Mouse (Mus musculus) small intestine, adult 2 months (tissue): Measurements from ENCODE around the gene Fbxl14. TPM values are rescaled to one million over a fixed set of nuclear protein-coding genes. Genes with fewer than 3 reads are reported as not detected.

Experiments used
- H3K27ac ChIP-seq: fragments of 200-500 bp; 2 replicates; pipeline ENCODE4 v1.5.1; 2012; ENCODE audit warnings: low read depth, low read length, control low read depth, inconsistent platforms; ENCODE audit not compliant: insufficient read depth
- H3K27me3 ChIP-seq: fragments of 200-500 bp; 2 replicates; pipeline ENCODE4 v1.6.1; 2012; ENCODE audit warnings: mild to moderate bottlenecking, moderate library complexity, low read length, inconsistent platforms; ENCODE audit not compliant: control insufficient read depth, insufficient read depth
- H3K36me3 ChIP-seq: fragments of 200-500 bp; 2 replicates; pipeline ENCODE4 v1.6.1; 2012; ENCODE audit warnings: mild to moderate bottlenecking, low read length, control low read depth, inconsistent platforms; ENCODE audit not compliant: control insufficient read depth, insufficient read depth
- H3K4me1 ChIP-seq: fragments of 200-500 bp; 2 replicates; pipeline ENCODE4 v1.6.1; 2012; ENCODE audit warnings: low read length, inconsistent platforms, mixed read lengths; ENCODE audit not compliant: control insufficient read depth, insufficient read depth, insufficient read length
- H3K4me3 ChIP-seq: fragments of 200-500 bp; 2 replicates; pipeline ENCODE4 v1.5.1; 2012; ENCODE audit warnings: low read depth, mild to moderate bottlenecking, control low read depth, inconsistent platforms, low read length, moderate library complexity
- CTCF ChIP-seq: fragments of 200-500 bp; IDR thresholded peaks from 2 replicates; pipeline ENCODE4 v1.5.1; 2012; ENCODE audit warnings: low read depth, mild to moderate bottlenecking, control low read depth, inconsistent platforms, low read length, moderate library complexity, mixed read lengths; ENCODE audit not compliant: insufficient replicate concordance, insufficient read length; ENCODE audit errors: extremely low read depth
- POLR2A ChIP-seq: fragments of 200-500 bp; IDR thresholded peaks from 2 replicates; pipeline ENCODE4 v1.6.1; 2012; ENCODE audit warnings: low read depth, mild to moderate bottlenecking, control low read depth, inconsistent platforms, low read length, moderate library complexity
- WGBS: fragments of 180-500 bp; shearing (Covaris S2); methylation state at CpG from one replicate; pipeline ENCODE4 v1.1.7; 2018; 5-methylcytosine and 5-hydroxymethylcytosine counted together
- polyA plus RNA-seq: library from polyadenylated mRNA; depleted of rRNA; stranded (reverse); fragments of >200 nt; gene quantifications from 2 replicates; pipeline ENCODE4 v1.2.3, GENCODE M21; 2012

Fbxl14 gene
- polyA plus RNA-seq, 1 experiment: 79.6 TPM

- Histone ChIP-seq H3K4me3 (no peak overlapping the region), H3K27ac (no peak overlapping the region), H3K27me3 (no peaks in the 10 kb centered on the region), H3K4me1 (peaks cover 10% of the 10 kb centered on the region; the same call in 1 of the 2 replicates), H3K36me3 (no peaks in the 10 kb centered on the region)
- WGBS: 78% methylated on average over 3 of the region's 3 CpGs
- TF ChIP-seq POLR2A (no peak), CTCF (no peak)
Measured at GRCm38 (mm10) chr6:119470777-119471176, 8.7 kb upstream of the Fbxl14 start.

- peak; percentile 89; the same call in 1 of the 2 replicates for TF ChIP-seq CTCF
- no peak for TF ChIP-seq POLR2A
- WGBS: 22% methylated on average over 5 of the region's 5 CpGs
Measured at GRCm38 (mm10) chr6:119472135-119472534, 7.3 kb upstream of the Fbxl14 start.

GRCm38 (mm10) chr6:119472705-119473104 lies 6.8 kb upstream of the Fbxl14 start:
- 74% methylated on average over 3 of the region's 3 CpGs for WGBS
- Histone ChIP-seq H3K4me3 (no peak overlapping the region), H3K4me1 (peaks cover 6% of the 10 kb centered on the region; the same call in 1 of the 2 replicates)

More at GRCm38 (mm10) chr6:119472135-119472534, 7.3 kb upstream of the Fbxl14 start:
- no peaks in the 10 kb centered on the region for H3K27me3 ChIP-seq
- H3K36me3 ChIP-seq: no peaks in the 10 kb centered on the region
- H3K4me3 ChIP-seq: no peak overlapping the region
- H3K27ac ChIP-seq: no peak overlapping the region
- peaks cover 9% of the 10 kb centered on the region; the same call in 1 of the 2 replicates for H3K4me1 ChIP-seq

GRCm38 (mm10) chr6:119473446-119473845 lies 6.0 kb upstream of the Fbxl14 start:
- Histone ChIP-seq H3K4me3 (no peak overlapping the region), H3K36me3 (no peaks in the 10 kb centered on the region), H3K27ac (peak overlapping the region; percentile 3; the same call in 1 of the 2 replicates), H3K27me3 (no peaks in the 10 kb centered on the region), H3K4me1 (peaks cover 10% of the 10 kb centered on the region; the same call in 1 of the 2 replicates)
- TF ChIP-seq CTCF (no peak), POLR2A (no peak)
- WGBS: 65% methylated on average over 7 of the region's 7 CpGs

More at GRCm38 (mm10) chr6:119472705-119473104, 6.8 kb upstream of the Fbxl14 start:
- Histone ChIP-seq H3K27ac (no peak overlapping the region), H3K36me3 (no peaks in the 10 kb centered on the region), H3K27me3 (no peaks in the 10 kb centered on the region)
- TF ChIP-seq CTCF (no peak), POLR2A (no peak)

GRCm38 (mm10) chr6:119473992-119474391 lies 5.5 kb upstream of the Fbxl14 start:
- no peaks in the 10 kb centered on the region for H3K27me3 ChIP-seq
- H3K4me1 ChIP-seq: peaks cover 11% of the 10 kb centered on the region; the same call in 1 of the 2 replicates
- TF ChIP-seq POLR2A: no peak
- no peak for TF ChIP-seq CTCF
- H3K36me3 ChIP-seq: no peaks in the 10 kb centered on the region
- no peak overlapping the region for H3K4me3 ChIP-seq
- H3K27ac ChIP-seq: 0 out of 2 replicates have a peak overlapping the region, but pooled peaks have one; percentile 3
- 23% methylated on average over 4 of the region's 4 CpGs for WGBS

- 85% methylated on average over 6 of the region's 6 CpGs for WGBS
- TF ChIP-seq CTCF (no peak), POLR2A (no peak)
- H3K36me3 ChIP-seq: no peaks in the 10 kb centered on the region
- no peak overlapping the region for H3K27ac ChIP-seq
- H3K27me3 ChIP-seq: no peaks in the 10 kb centered on the region
- peaks cover 11% of the 10 kb centered on the region for H3K4me1 ChIP-seq
- H3K4me3 ChIP-seq: no peak overlapping the region
Measured at GRCm38 (mm10) chr6:119475988-119476387, 3.5 kb upstream of the Fbxl14 start.

- H3K27ac ChIP-seq: no peak overlapping the region
Measured at GRCm38 (mm10) chr6:119477686-119478310, 1.7 kb upstream of the Fbxl14 start.

More at GRCm38 (mm10) chr6:119477686-119478310, 1.7 kb upstream of the Fbxl14 start:
- Histone ChIP-seq H3K36me3 (no peaks in the 10 kb centered on the region), H3K27me3 (no peaks in the 10 kb centered on the region), H3K4me3 (no peak overlapping the region), H3K4me1 (peaks cover 12% of the 10 kb centered on the region)
- WGBS: 27% methylated on average over 13 of the region's 13 CpGs
- TF ChIP-seq POLR2A (no peak), CTCF (no peak)
